Mouse (Mus musculus) embryonic fibroblast, embryonic 13.5 days (primary cell): Measurements from ENCODE around the gene Lgi4.

Experiments used
- CTCF ChIP-seq: IDR thresholded peaks from 2 replicates; pipeline ENCODE4 v1.5.1; 2011; ENCODE audit warnings: mild to moderate bottlenecking, control low read depth, low read length, moderate library complexity, borderline replicate concordance; ENCODE audit not compliant: insufficient read depth
- POLR2A ChIP-seq: IDR thresholded peaks from 2 replicates; pipeline ENCODE4 v1.6.1; 2011; ENCODE audit warnings: low read depth, mild to moderate bottlenecking, control low read depth, low read length, moderate library complexity

DNA sequence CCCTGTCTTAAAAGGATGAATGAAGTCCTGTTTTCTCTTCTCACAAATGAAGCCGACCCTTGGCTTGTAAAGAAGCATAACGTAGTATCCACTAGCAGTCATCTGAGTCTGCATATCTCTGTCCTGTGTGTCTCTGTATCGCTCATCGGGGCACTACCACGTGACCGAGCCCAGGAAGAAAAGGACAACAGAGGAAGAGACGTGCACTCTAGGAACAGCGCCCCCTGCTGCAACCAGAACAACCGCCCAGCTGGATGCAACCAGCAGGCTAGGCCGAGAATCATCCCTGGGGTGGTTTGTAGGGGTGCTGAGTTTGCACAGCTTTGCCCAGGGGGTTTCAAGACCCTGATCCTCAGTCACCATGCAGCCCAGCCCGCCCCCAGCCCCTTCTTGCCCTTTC lies 24.4 kb upstream of the Lgi4 start:
- TF ChIP-seq CTCF: 0 out of 2 replicates have a peak, but pooled peaks have one; percentile 11
- TF ChIP-seq POLR2A: no peak
